10 mouse cellular contexts compared by ENCODE assay signal in the genomic region with DNA sequence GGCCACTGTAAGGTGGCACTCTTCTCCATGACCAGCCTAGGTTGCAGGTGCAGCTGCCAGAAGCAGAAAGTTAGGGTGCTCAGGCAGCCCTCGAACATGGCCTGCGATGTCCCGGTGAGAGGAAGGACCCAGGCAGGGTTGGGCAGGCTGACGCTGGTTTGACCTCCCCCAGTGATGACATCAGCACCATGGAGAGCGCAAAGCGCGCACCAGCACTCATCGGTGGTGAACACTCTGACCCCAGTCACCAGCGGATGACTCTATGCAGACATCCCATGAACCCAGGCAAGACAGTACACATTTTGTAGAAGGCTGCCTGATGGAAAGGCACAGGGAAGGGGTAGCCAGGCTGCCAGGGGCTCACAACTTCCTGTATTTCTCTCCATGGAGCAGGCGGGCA.
A peak's percentile ranks its signal among the peaks of the same experiment; 100 is the strongest.
DNase-seq lines count a peak whose midpoint lies in the region; ATAC-seq and TF ChIP-seq lines count a peak whose summit lies in the region.
"Had no signal": no experiment of that assay in that cellular context is flagged by ENCODE, and none has a peak within 500 bp of the region (broad histone marks: within the 10 kb centered on the region; RNA-seq: fewer than 3 reads in every experiment).

No protein-coding gene starts in this region.

- H3K9me3 ChIP-seq in heart, embryonic 11.5 days (replicated peaks; ENCODE audit: control insufficient read depth, low read length), result no peaks in the 10 kb centered on the region
- no peaks in the 10 kb centered on the region for H3K9me3 ChIP-seq in embryonic facial prominence, embryonic 11.5 days (replicated peaks; ENCODE audit: control insufficient read depth, low read length)
- H3K9me3 ChIP-seq: heart, embryonic 13.5 days had no signal

- H3K9ac ChIP-seq in heart, embryonic 11.5 days (ENCODE audit: low read depth, low read length), result no peak overlapping the region
- no peak overlapping the region for H3K9ac ChIP-seq in embryonic facial prominence, embryonic 11.5 days (replicated peaks; ENCODE audit: low read length)
- H3K9ac ChIP-seq: heart, embryonic 13.5 days had no signal

- no peak overlapping the region for H3K4me2 ChIP-seq in heart, embryonic 11.5 days
- no peak overlapping the region for H3K4me2 ChIP-seq in embryonic facial prominence, embryonic 11.5 days (ENCODE audit: low read depth, low read length)
- H3K4me2 ChIP-seq: heart, embryonic 13.5 days had no signal

- intact Hi-C loops in heart, postnatal 10 days (cut with DNase I), result no loop called here
- intact Hi-C loops in left cerebral cortex, adult 2 months (cut with DNase I), result no loop called here

- no peak for TF ChIP-seq CTCF in left cerebral cortex, adult 2 months (IDR thresholded peaks at IDR 0.05)

- no peak for ATAC-seq in heart, embryonic 11.5 days (replicated peaks; ENCODE audit: insufficient number of reproducible peaks, low FRiP score, low TSS enrichment)
- 0 out of 2 replicates have a peak, but pooled peaks have one; percentile 59 for ATAC-seq in embryonic facial prominence, embryonic 11.5 days (replicated peaks; ENCODE audit: insufficient number of reproducible peaks, low FRiP score, low TSS enrichment, low read depth)

- H3K27ac ChIP-seq in heart, embryonic 11.5 days (ENCODE audit: low read depth, low read length), result no peak overlapping the region
- H3K27ac ChIP-seq in embryonic facial prominence, embryonic 11.5 days (replicated peaks; ENCODE audit: low read depth, low read length), result no peak overlapping the region
- H3K27ac ChIP-seq in left cerebral cortex, adult 2 months, result no peak overlapping the region
- H3K27ac ChIP-seq: heart, embryonic 13.5 days had no signal

- no peak overlapping the region for H3K4me3 ChIP-seq in heart, embryonic 11.5 days (ENCODE audit: low read depth, low read length)
- no peak overlapping the region for H3K4me3 ChIP-seq in embryonic facial prominence, embryonic 11.5 days (ENCODE audit: low read depth, low read length)
- no peak overlapping the region for H3K4me3 ChIP-seq in left cerebral cortex, adult 2 months
- H3K4me3 ChIP-seq: heart, embryonic 13.5 days had no signal

- peaks cover 23% of the 10 kb centered on the region for H3K27me3 ChIP-seq in heart, embryonic 11.5 days (ENCODE audit: control insufficient read depth, insufficient read depth, low read length)
- H3K27me3 ChIP-seq in embryonic facial prominence, embryonic 11.5 days (ENCODE audit: control insufficient read depth, insufficient read depth, low read length), result no peaks in the 10 kb centered on the region; the same call in 1 of the 2 replicates

- no peaks in the 10 kb centered on the region for H3K36me3 ChIP-seq in heart, embryonic 11.5 days (ENCODE audit: control insufficient read depth, insufficient read depth, low read length)
- H3K36me3 ChIP-seq in embryonic facial prominence, embryonic 11.5 days (replicated peaks; ENCODE audit: control insufficient read depth, insufficient read depth, low read depth, low read length), result no peaks in the 10 kb centered on the region
- H3K36me3 ChIP-seq: G1E; heart, embryonic 13.5 days had no signal

- H3K4me1 ChIP-seq in heart, embryonic 11.5 days (ENCODE audit: control insufficient read depth, insufficient read depth, low read length), result no peaks in the 10 kb centered on the region
- H3K4me1 ChIP-seq in embryonic facial prominence, embryonic 11.5 days (ENCODE audit: control insufficient read depth, insufficient read depth, low read length), result no peaks in the 10 kb centered on the region
- H3K4me1 ChIP-seq: heart, embryonic 13.5 days had no signal

- DNase-seq in heart, postnatal 10 days, result peak; percentile 42 to 54
- DNase-seq in Muller cell, postnatal 12 days (ENCODE audit: inconsistent ontology term), result peak; percentile 29
- DNase-seq in embryonic facial prominence, embryonic 11.5 days (ENCODE audit: low spot score), result peak; percentile 83
- peak; percentile 49 for DNase-seq in lung, postnatal 14 days
- DNase-seq in right cerebral cortex, postnatal 25 days, result no peak
- DNase-seq in left cerebral cortex, adult 2 months (ENCODE audit: extremely low spot score in 1 of 2, low spot score in 2 of 2), result no peak
- no peak for DNase-seq in cerebellum, adult 9-10 months

- 2% methylated on average over 10 of the region's 10 CpGs for WGBS in heart, embryonic 11.5 days (ENCODE audit: insufficient replicate concordance)
- under 1% methylated on average over 10 of the region's 10 CpGs for WGBS in embryonic facial prominence, embryonic 11.5 days

Comparison
In these comparisons a context has a peak if more than half of its experiments do, and no peak if none do; other contexts are left out.
1. DNase-seq: peak in heart, postnatal 10 days (2 of 2), Muller cell, postnatal 12 days (single experiment), embryonic facial prominence, embryonic 11.5 days (single experiment) and lung, postnatal 14 days (single experiment); none in right cerebral cortex, postnatal 25 days (single experiment), left cerebral cortex, adult 2 months (0 of 2) and cerebellum, adult 9-10 months (single experiment).